Mouse (Mus musculus) left cerebral cortex, adult 9 months (tissue): ENCODE data around the gene Plg.

ENCODE experiments used
- DNase-seq, 2 experiments: peaks; one replicate each; pipeline ENCODE4 v3.0.0; 2022; ENCODE audit warnings: low spot score in 2 of 2

Plg gene

DNA sequence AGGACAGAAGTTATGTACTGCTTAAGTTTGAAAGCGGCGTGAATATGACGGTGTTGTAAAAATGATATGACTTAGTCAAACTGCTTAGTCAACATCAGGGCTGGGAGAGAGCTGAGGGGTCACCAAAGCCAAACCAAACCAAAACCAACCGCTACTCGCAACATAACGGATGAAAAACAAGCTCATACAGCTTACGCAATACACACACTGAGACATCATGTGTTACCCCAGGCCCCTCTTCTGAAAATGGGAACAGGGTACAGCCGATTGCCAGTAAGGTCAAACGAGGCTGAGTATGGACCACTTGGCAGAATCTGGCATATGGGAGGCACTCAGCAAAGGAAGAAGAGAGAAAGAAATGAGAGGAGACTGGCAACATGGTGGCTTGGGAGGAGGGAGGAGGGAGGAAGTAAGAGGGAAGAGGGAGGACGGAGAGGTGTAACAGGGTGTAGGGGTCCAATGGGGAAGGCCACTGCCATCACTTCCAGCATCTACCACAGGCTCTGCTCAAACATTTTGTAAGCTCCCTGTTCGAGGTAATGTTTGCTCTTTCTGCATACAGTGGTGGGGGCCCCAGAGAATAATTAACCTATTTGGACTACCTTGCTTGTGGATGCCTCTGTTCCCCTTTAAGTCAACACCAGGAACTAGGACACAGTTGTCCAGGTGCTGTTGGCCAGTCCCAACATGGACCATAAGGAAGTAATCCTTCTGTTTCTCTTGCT, at the start of gene Plg:
Plg (plus strand) TSS at position 628 of the 725 bp plus-strand sequence.
- DNase-seq = no peak

DNA sequence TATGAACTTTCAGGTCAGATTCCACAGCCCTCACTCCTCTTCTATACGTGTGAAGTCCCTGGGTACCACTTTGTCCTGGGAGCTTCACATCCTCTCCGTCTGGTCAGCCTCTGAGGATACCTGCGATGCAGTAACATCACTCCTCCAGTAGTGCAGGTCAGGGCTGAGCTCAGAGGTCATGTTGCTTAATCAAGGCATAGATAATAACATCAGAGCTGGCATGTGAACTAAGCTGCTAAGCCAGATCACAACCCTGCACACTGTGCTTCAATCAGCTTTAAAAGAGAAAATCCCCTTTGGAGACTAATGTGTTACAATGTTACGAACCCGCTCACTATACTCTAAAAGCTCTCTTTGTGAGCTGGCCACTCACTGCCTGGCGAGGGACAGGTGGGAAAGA, 43.3 kb upstream of the Plg start:
- no peak for DNase-seq

DNA sequence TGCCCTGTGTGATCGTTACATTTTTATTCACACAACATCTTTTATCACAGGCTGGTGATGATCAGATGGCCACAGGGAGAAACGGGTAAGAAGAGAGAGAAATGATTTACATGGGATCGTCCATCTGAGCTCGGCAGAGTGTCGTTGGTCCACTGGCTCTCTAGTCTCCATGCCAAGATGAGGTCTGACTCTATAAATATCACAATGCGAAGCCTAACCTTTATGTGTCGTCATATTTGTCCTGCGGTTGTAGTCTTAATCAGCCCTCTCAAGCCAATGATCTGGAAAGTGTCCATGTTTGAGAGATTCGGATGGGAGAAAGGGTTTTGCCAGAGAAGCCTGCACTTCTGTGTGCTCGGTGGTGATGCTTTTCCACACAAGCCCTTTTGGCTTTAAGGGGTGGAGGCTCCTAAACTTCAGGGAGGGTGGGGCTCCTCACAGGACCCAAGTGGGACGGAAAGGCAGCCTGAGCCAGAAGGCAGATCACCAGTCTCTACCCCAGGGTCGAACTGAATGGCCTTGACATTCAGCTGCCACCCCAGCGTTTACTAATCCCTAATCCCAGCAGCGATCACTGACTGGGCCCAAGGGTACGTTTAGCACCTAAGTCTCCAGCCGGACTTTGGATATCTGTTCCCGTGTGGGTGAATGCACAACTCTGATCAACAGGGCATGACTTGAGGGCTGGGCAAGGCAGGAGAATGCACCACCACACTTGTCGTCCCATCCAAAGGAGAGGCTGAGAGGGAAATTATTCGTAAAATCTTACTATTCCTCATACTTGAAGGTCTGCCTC, 42.1 kb upstream of the Plg start:
- no peak for DNase-seq

DNA sequence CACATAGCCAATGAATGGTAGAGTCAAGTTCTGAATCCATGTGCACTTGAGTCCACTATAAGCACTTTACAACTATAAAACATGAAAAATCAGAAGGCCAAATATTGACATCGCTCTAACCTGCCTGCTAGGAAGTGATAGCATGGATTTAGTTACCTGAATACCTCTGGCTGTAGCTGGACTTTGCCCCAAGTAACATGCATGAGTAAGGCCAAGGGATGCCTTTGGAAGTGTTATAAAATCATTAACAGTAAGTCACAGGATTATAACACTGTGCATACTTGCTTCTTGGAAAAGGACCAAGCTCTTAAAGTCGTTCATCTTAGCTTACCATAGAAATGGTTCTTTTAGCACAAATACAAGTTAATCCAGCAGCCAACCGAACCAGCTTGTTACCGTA, 41.3 kb upstream of the Plg start:
- DNase-seq = no peak

DNA sequence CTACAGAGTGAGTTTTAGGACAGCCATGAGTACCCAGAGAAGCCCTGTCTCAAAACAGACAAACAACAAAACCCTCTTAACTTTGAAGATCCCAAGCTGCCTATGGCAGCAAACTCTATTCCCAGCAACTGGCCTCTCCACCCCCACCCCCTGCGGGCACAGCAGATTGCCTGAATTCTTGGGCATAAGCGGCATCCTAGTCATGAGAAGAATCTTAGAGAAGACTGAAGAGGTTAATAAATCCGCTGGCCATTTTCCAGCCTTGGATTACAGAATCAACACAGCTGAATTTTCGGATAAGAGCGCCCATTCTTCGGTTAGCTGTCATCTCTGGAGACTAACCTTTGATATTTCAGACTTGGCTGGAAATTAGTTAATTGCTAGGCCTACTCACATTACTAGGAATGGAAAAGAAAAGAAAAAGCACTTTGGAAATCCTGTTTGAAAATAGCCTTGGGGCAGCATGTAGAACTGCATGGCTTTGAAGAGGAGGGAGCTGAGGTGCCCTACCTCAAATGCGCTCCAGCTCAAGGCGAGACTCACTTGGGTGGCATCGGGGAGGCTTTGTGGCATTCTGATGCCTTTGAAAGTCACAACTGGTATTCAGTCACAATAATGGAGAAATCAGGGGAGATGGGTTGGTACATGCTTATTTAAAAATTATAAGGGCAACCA, 34.6 kb upstream of the Plg start:
- no peak for DNase-seq

DNA sequence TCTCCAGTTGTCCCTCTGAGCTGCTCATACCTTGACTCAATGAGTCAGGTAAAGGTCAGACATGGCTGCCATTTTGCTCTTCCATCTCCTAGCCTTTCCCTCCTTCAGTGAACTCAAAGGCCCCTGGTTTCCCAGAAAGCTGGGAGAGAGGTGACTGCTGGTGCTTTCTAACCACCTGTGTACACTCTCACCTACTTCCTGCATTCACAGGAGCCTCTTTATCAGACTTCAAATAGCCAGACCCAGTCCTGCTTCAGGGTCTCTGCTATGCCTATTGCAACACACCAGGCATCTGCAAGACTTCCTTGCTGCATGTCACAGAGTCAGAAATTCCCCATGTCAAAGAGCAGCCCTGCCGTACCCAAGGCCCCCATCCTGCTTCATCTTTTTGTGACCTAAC, 30.9 kb upstream of the Plg start:
- DNase-seq = no peak

DNA sequence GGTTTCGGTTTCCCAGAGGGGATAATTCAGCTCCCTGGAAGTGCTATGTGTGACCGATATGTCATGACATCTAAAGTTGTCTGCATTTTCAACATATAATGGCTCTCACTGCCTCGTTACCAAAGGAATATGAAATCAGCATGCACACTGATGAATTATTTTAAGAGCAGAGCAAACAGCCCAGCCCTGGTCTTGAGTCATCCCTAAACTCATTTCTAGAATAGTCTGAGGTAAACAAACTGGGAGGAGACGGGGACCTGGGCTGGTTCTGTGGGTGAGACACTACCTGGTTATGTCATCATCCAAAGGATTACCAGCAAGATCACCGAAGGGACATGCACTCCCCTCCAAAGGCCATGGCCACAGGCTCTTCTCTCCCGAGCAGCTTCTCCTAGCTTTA, 26.8 kb upstream of the Plg start:
- DNase-seq = no peak

DNA sequence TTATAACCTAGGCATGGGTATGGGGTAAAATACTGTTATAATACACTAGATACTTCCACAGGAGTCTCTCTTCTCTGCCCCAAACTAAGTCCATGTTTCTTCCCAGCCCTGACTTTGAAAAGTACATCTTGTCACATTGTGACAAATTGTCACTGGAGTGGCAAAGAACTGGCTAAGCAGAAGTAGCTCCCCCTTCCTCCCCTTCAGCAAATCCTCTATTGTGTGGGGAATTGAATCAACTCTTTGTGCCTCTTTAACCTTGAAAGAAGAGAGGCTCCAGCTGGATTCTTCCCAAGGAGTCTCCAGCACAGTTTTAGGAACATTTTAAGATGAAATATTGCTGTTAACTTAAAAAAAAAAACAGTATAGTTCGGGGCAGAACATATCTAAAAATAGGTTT, 25.6 kb upstream of the Plg start:
- no peak for DNase-seq

DNA sequence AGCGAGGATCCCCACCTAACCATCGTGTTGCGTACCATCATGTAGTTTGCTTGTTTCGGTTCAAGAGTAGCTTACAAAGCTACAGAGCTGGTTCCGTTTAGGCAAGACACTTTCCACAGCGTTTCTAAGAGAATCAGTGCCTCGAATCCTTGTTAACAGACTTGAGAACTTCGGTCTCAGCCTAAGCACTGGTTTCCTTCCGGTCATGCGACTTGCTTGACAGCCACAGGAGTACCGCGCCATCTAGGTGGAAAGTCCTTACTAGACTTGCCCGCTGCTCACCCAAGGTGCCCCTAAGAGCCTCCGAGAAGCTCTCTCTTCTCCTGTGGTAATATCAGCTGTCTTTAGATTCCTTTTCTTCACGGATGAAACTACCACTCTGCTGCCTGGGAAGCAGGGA, 18.5 kb upstream of the Plg start:
- DNase-seq = no peak

DNA sequence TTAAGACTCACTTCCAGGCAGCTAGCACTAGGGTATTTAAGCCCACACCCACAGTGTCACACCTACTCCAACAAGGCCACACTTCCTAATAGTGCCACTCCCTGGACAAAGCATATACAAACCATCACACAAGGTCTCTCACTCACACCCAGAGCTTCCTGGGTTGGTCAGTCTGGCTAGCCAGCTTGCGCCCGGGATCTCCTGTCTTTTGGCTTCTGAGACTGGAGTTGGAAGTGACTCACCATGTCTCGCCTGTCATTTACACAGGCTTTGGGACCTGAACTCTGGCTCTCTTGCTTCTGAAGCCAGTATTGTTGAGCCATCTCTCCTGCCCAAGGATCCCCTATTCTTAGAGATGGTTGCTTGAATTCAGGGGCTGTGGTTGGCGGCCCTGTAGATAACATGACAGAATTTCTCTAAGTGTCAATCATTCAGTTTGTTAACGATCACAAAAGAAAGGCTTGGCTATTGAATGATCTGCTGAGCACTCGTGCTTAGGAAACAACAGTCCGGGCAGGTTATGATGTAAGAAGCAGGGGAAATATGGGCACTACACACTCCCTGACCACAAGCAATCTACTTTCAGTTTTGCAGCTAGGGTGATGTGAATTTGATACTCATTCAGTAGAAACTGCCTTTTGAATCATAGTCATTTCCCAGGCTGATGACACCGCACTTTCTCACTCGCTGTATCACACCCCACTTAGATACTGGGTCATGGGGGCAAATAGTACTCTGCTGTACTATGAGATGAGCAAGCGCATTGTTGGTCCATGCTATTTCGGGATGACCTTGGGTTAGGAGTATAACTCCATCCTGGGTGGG, 14.6 kb upstream of the Plg start:
- DNase-seq = no peak

DNA sequence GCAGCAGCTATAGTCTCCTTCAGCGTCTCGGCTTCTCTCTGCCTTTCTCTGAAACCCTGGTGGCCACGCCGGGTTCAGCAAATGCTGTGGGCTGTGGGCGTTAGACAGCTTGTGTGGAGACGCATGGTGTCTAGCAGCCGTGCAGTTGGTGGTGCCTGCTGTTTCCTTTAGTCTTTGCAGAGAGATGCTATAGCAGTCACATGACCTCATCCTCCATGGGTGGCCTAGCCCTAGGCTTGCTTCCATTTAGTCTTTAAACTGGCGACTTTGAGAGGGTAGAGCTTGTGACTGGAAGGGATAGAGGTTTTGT, 14.0 kb upstream of the Plg start:
- peak in 1 of 2 experiments; percentile 44 for DNase-seq

DNA sequence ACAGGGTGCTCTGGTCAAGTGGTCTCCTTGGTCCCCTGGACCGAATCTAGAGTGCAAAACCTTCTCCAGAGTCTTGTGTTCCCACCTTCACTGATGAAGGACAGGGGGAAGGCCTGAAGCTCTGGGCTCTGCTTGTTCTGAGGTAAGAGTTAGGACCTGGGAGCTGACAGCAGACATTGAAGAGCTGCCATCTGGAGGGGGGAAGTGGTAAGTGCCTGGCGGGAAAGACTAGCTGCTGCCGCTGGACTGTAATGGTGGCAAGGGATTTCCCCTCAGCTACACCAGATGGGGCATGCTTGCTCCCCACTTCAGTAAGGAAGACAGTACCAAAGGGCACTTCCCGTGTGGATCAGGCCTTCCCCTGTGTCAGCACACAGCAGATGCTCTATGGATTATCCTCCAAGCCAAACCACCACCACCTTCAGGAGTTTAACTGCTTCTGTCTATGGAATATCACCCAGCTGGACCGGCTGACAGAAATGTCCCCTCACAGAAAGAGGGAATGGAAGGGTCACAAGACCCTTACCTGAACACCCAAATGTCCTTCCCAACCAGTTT, 11.0 kb upstream of the Plg start:
- DNase-seq = peak in 1 of 2 experiments; percentile 58

DNA sequence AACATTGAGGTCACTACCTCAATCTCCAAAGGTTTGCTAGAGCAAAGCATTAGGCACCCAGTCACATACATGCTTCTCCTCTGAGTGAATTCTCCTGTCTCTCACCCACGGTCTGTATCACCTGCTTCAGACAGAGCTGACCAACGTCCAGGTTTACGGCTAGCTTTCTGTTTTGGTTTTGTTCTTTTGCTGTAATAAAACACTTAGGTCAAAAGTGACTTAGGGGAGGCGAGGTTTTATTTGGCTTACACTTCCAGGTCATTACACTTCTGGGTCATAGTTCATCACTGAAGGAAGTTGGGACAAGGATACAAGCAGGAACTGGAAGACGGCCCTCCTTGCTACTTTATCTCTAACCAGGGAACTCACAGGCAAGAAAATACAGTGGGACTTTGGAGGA, 9.0 kb upstream of the Plg start:
- DNase-seq = no peak

DNA sequence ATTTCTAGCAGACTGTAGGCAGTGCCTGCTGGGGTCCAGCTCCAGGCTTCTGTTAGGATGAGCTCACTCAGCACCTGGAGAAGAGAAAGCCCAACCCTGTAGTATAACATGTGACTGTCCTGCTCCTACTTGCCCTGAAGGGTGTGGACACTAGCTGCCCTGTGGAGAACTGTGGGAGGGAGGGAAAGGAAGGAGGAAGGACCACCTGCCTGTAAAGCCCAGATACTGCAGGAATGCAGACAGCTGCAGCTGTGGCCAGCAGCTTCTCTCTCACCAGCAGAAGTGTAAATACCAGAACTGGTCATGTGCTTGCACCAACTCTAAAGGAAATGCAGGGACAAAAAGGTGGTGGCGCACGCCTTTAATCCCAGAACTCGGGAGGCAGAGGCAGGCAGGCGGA, 8.1 kb upstream of the Plg start:
- DNase-seq = no peak

DNA sequence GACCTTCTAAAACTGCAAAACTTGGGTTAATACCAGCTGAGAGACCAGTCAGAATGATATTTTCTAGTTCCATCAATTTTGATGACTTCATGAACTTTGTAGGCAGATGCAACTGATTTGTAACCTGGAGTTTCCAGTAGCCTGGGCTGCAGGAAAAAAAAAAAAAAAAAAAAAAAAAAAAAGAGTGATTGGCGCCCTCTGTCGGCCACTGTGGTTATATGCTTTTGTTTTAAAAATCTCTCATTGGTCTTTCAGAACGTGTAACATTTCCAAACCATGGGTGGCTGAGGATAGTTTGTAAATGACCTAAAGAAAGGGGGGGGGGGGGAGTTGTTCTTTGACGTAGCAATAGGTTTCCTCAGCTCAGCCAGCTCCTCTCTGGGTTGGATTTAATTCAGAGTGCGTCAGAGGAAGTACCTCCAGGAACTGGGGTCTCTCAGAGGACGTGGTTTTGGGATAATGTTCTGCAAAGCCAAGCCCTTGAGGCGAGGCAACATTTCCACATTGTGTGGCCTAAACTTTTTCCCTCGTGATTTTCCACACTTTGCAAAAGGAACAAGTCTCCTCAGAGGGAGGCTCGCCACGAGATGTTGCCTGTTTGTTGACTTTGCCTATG, 7.0 kb upstream of the Plg start:
- no peak for DNase-seq

DNA sequence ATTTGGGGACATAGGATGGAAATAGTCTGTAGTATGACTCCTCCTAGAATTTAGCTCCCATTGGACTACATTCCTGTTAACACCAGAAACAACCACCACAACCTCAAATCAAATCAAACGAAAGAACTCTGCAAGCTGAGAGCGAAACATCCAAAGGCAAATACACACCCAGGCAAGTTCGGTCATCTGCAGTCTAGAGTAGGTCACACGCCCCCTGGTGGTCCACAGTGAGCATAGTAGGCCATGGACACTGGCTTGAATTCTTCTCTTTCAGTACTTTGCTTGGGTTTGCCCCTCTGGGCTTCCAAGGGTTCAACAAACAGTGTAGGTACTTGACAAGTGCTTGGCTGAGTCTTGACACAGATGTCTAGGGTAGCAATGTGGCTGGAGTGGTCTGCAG, 6.4 kb upstream of the Plg start:
- peak; percentile 11 to 58 for DNase-seq

DNA sequence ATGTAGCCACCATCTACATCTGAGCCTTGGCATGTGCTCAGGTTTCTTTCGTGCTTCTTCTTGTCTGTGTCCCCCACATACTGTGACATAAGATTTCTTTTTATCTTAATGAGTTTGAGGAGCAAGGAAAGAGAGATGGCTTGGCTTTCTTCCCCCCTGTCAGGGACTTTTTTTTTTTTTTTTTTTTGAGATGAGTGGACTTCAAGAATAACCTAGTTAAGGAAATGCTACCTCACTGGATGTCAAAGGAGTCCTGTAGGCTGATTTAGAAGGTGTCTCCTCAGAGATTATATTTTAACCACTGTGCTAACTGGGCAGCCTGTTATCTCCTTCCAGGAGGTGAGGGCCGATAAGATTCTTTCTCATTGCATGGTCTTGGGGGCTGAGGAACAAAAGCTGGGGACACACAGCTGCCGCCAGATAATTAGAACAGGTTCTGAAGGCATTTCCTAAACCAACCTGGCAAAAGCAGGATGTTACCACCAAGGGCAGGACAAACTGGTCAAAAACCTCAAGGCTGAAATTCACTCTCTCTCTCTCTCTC, 4.7 kb upstream of the Plg start:
- DNase-seq = no peak

DNA sequence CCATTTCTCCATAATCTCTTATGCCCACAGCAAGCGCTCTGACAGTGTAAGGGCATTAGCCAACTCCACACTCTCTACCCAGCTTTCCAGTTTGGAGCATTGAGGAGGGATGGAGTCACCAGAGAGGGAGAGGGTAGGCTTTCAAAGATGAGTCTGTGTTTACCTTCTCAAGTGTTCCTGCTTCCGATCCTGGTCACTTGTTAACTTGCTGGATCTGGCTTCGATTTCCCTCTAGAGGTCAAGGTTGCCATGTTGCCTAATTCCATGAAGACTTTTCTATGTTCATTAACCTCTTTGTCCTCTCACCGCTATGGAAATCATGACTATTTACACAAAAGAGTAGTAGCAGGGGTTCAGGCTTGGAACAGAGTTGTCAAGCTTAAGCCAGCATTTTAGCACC, 1.9 kb downstream of the Plg start:
- DNase-seq = no peak

DNA sequence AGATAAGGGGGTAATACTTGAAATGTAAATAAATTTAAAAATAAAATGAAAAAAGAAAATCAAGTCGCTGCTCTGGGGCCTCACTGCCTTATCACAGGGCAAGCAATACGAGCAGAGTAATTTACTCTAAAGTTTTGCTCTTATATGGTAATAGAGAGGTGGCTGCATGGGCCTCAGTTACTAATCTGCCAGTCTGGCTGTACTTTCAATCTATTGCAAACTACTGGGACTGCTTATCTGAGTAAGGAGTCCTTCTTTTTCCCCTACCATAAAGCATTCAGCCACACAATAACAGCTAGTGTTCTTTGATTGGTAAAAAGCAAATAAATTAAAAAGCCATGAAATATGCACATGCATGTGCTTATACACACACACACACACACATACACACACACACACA, 3.2 kb downstream of the Plg start:
- no peak for DNase-seq

DNA sequence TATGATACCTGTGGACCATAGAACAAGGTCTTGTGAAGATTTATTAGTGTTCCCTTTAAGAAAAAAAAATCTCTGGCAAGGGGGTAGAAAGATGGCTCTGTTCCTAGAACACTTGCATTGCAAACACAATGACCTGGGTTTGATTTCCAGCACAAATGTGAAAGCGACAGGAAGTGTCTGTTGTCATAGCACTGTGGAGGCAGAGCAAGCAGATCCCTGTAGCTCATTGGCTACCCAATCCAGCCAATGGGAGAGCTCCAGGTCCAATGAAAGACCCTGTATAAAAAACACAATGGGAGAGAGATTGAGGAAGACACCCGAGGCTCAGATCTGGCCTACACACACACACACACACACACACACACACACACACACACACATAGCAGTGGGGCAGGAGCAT, 4.1 kb downstream of the Plg start:
- DNase-seq = no peak
